Mouse (Mus musculus) olfactory bulb, adult 2 months (tissue): ENCODE data around the gene Akap7.

Experiments used
- CTCF ChIP-seq: fragments of 200-500 bp; IDR thresholded peaks from 2 replicates; pipeline ENCODE4 v1.5.1; 2012; ENCODE audit warnings: low read depth, mild to moderate bottlenecking, low read length, moderate library complexity; ENCODE audit not compliant: insufficient read depth
- POLR2A ChIP-seq: fragments of 200-500 bp; IDR thresholded peaks from 2 replicates; pipeline ENCODE4 v1.6.1; 2012; ENCODE audit warnings: mild to moderate bottlenecking, low read depth, low read length, moderate library complexity; ENCODE audit not compliant: insufficient read depth

DNA sequence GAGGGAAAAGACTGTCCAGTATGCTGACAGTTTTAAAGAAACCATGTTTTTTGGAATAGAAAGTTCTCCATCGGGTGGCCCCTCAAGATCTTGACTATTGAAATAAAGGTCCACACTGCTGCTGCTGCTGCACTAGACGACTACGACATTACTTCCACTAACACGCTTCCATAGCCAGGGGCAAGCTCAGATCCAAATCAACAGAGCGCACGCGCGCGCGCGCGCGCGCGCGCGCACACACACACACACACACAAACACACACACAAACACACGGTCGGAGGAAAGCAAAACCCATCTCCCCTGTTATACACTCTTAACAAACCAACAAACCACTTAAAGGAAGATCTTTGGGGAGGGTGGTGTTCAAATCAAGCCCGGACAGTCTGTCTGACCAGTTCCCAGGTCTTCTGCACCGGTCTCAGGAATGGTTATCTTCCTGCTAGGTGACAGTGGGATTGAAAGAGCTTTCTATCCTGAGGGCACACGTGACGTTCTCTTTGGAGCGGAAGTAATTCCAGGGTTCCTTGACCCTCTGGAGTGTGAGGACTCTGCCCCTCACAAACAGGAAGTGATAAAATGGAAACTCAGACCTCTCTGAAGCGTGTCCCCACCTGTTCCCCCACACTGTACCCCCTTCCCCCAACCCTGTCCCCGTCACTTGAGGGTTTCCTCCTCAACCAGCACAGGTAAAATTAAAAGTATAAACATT lies 32.9 kb downstream of the Akap7 start:
- TF ChIP-seq CTCF (no peak), POLR2A (no peak)
